Mouse (Mus musculus) CH12.LX (cell line): ENCODE data around the gene Gm20661. TPM values are rescaled to one million over a fixed set of nuclear protein-coding genes. Genes with fewer than 3 reads are reported as not detected.

ENCODE experiments used
- DNase-seq: peaks from one replicate; pipeline ENCODE4 v3.0.0-alpha.2; 2013; ENCODE audit errors: extremely low read depth
- H3K27ac ChIP-seq: 2 replicates; pipeline ENCODE4 v1.5.1; 2012; ENCODE audit warnings: low read depth, mild to moderate bottlenecking, control low read depth, moderate library complexity; ENCODE audit not compliant: insufficient read depth
- H3K27me3 ChIP-seq: replicated peaks from 2 replicates; pipeline ENCODE3; 2012; ENCODE audit warnings: inconsistent platforms
- H3K36me3 ChIP-seq, 2 experiments: replicated peaks in 1 of 2; 2 replicates each; pipeline versions ENCODE3 to v1.6.1; 2012; ENCODE audit warnings: inconsistent platforms in 1 of 2, low read length in 1 of 2, mild to moderate bottlenecking in 1 of 2, mixed read lengths in 1 of 2, moderate library complexity in 1 of 2; ENCODE audit not compliant: control insufficient read depth in 1 of 2, insufficient read depth in 1 of 2
- H3K4me1 ChIP-seq, 2 experiments: 2 replicates each; pipeline ENCODE4 v1.6.1; 2012; ENCODE audit warnings: inconsistent platforms in 1 of 2, moderate library complexity in 1 of 2; ENCODE audit not compliant: insufficient read depth in 2 of 2, control insufficient read depth in 1 of 2
- H3K4me2 ChIP-seq: 2 replicates; pipeline ENCODE4 v1.6.1; 2012; ENCODE audit warnings: low read depth, mild to moderate bottlenecking, control low read depth; ENCODE audit not compliant: poor library complexity, insufficient read depth, severe bottlenecking
- H3K4me3 ChIP-seq, 3 experiments: fragments of 150-350 bp in 1 of 3; sonication (generic) in 1 of 3; replicated peaks in 1 of 3; 2 replicates each; pipeline versions ENCODE3 to v1.5.1; 2011 to 2012; ENCODE audit warnings: low read depth in 2 of 3, low read length in 2 of 3, mild to moderate bottlenecking in 2 of 3, moderate library complexity in 2 of 3, control low read depth in 1 of 3, improper control_type of control experiment in 1 of 3, inconsistent platforms in 1 of 3, mixed read lengths in 1 of 3; ENCODE audit not compliant: poor library complexity in 1 of 3
- H3K79me2 ChIP-seq: replicated peaks from 2 replicates; pipeline ENCODE4 v1.6.1; 2012; ENCODE audit warnings: mild to moderate bottlenecking, moderate library complexity; ENCODE audit not compliant: control insufficient read depth, poor library complexity, insufficient read depth, severe bottlenecking; ENCODE audit errors: extremely low read depth
- H3K9ac ChIP-seq: 2 replicates; pipeline ENCODE4 v1.6.1; 2012; ENCODE audit warnings: low read depth, mild to moderate bottlenecking, control low read depth, moderate library complexity; ENCODE audit not compliant: insufficient read depth
- H3K9me3 ChIP-seq: replicated peaks from 2 replicates; pipeline ENCODE3; 2012; ENCODE audit warnings: low read length, inconsistent platforms, mixed read lengths
- CTCF ChIP-seq, 2 experiments: IDR thresholded peaks in 1 of 2; conservative IDR thresholded peaks in 1 of 2; 2 replicates each; pipeline ENCODE4 v1.5.1; 2011 to 2012; ENCODE audit warnings: low read depth in 2 of 2, low read length in 2 of 2, improper control_type of control experiment in 1 of 2, inconsistent platforms in 1 of 2, mild to moderate bottlenecking in 1 of 2, moderate library complexity in 1 of 2
- ETS1 ChIP-seq: conservative IDR thresholded peaks from 2 replicates; pipeline ENCODE4 v1.6.1; 2012; ENCODE audit warnings: low read depth, mild to moderate bottlenecking, inconsistent platforms, low read length, improper control_type of control experiment, moderate library complexity
- GABPA ChIP-seq: IDR thresholded peaks from 2 replicates; pipeline ENCODE4 v1.6.1; 2012; ENCODE audit warnings: low read depth, low read length, improper control_type of control experiment, inconsistent platforms; ENCODE audit not compliant: insufficient replicate concordance
- IRF4 ChIP-seq: IDR thresholded peaks from 2 replicates; pipeline ENCODE4 v1.6.1; 2014; ENCODE audit warnings: low read depth, mild to moderate bottlenecking, inconsistent platforms, low read length, improper control_type of control experiment
- JUND ChIP-seq: conservative IDR thresholded peaks from 2 replicates; pipeline ENCODE4 v1.6.1; 2011; ENCODE audit warnings: low read depth, low read length, improper control_type of control experiment
- KAT2A ChIP-seq: IDR thresholded peaks from 2 replicates; pipeline ENCODE4 v1.6.1; 2012; ENCODE audit warnings: low read length, improper control_type of control experiment, inconsistent platforms; ENCODE audit not compliant: insufficient replicate concordance
- MAX ChIP-seq: IDR thresholded peaks from 2 replicates; pipeline ENCODE4 v1.6.1; 2011; ENCODE audit warnings: low read length, improper control_type of control experiment
- MAZ ChIP-seq: IDR thresholded peaks from 2 replicates; pipeline ENCODE4 v1.6.1; 2012; ENCODE audit warnings: low read depth, mild to moderate bottlenecking, inconsistent platforms, low read length, improper control_type of control experiment, moderate library complexity
- NELFE ChIP-seq: IDR thresholded peaks from 2 replicates; pipeline ENCODE4 v1.6.1; 2011; ENCODE audit warnings: low read depth, low read length, improper control_type of control experiment
- RCOR1 ChIP-seq: conservative IDR thresholded peaks from 2 replicates; pipeline ENCODE4 v1.6.1; 2012; ENCODE audit warnings: low read depth, mild to moderate bottlenecking, inconsistent platforms, low read length, improper control_type of control experiment
- SMC3 ChIP-seq: IDR thresholded peaks from 2 replicates; pipeline ENCODE4 v1.6.1; 2011; ENCODE audit warnings: low read depth, low read length, improper control_type of control experiment
- TCF12 ChIP-seq: IDR thresholded peaks from 2 replicates; pipeline ENCODE4 v1.6.1; 2014; ENCODE audit warnings: low read depth, mild to moderate bottlenecking, inconsistent platforms, low read length, improper control_type of control experiment
- USF1 ChIP-seq: IDR thresholded peaks from 2 replicates; pipeline ENCODE4 v1.6.1; 2014; ENCODE audit warnings: low read depth, mild to moderate bottlenecking, inconsistent platforms, low read length, improper control_type of control experiment
- USF2 ChIP-seq: conservative IDR thresholded peaks from 2 replicates; pipeline ENCODE4 v1.6.1; 2011; ENCODE audit warnings: low read depth, low read length, improper control_type of control experiment
- ZC3H11A ChIP-seq: IDR thresholded peaks from 2 replicates; pipeline ENCODE4 v1.6.1; 2012; ENCODE audit warnings: low read depth, mild to moderate bottlenecking, inconsistent platforms, low read length, improper control_type of control experiment
- ZKSCAN1 ChIP-seq: IDR thresholded peaks from 2 replicates; pipeline ENCODE4 v1.6.1; 2012; ENCODE audit warnings: low read depth, inconsistent platforms, low read length, improper control_type of control experiment, borderline replicate concordance
- ZMIZ1 ChIP-seq: IDR thresholded peaks from 2 replicates; pipeline ENCODE4 v1.6.1; 2012; ENCODE audit warnings: low read depth, mild to moderate bottlenecking, inconsistent platforms, low read length, improper control_type of control experiment
- dilution Hi-C: fragments of 300-500 bp; cut with MboI; formaldehyde crosslinking; loops from 2 replicates; pipeline ENCODE4 v1.14.3; 2020; ENCODE audit warnings: low sequenced_read_pairs; ENCODE audit not compliant: extremely low pct_unique_long_range_greater_than_20kb, extremely low pct_ligation_motif_present
- in situ Hi-C: fragments of 300-500 bp; cut with MboI; formaldehyde crosslinking; loops from 3 replicates; pipeline ENCODE4 v1.14.3; 2019; ENCODE audit warnings: low sequenced_read_pairs, low pct_ligation_motif_present, low pct_unique_long_range_greater_than_20kb, mixed read lengths
- polyA plus RNA-seq: library from polyadenylated mRNA; unstranded; fragments of >175 nt; gene quantifications from 2 replicates; pipeline ENCODE4 v1.2.1, GENCODE M21; 2012; ENCODE audit warnings: low read depth; ENCODE audit not compliant: insufficient read length
- total RNA-seq, 2 experiments: library from RNA; depleted of rRNA; stranded (reverse); fragments of 300-350 nt in 1 of 2; fragments of >200 nt in 1 of 2; gene quantifications; 2 replicates each; pipeline ENCODE4 v1.2.3; 2012 to 2014

The Gm20661 gene
- total and polyA plus RNA-seq, 3 experiments, result 0.29 TPM; not detected in 2

DNA sequence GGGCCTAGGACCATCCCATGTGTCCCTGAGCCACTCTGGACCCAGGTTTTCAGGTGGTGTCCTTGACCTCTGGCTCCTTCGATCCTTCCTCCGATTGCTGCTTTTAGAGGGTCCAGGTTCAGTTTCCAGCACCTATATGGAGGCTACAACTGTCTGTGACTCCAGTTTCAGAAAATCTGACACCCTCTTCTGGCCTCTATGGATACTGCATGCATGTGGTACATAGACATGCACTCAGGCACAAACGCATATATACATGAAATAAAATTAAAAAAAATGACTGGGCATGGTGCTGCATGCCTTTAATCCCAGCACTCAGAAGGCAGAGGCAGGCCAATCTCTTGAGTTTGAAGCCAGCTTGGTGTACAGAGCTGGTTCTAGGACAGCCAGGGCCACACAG, 45.0 kb downstream of the Gm20661 start:
- no peak for TF ChIP-seq USF1
- no peak for TF ChIP-seq USF2
- no peak for TF ChIP-seq MAZ
- no peak for TF ChIP-seq TCF12
- no peak for TF ChIP-seq GABPA
- no peak for TF ChIP-seq KAT2A
- no peak for TF ChIP-seq RCOR1
- no peak for TF ChIP-seq ZC3H11A
- TF ChIP-seq ETS1, result no peak
- no peak for TF ChIP-seq MAX
- TF ChIP-seq, all 38 proteins: peak for 0

DNA sequence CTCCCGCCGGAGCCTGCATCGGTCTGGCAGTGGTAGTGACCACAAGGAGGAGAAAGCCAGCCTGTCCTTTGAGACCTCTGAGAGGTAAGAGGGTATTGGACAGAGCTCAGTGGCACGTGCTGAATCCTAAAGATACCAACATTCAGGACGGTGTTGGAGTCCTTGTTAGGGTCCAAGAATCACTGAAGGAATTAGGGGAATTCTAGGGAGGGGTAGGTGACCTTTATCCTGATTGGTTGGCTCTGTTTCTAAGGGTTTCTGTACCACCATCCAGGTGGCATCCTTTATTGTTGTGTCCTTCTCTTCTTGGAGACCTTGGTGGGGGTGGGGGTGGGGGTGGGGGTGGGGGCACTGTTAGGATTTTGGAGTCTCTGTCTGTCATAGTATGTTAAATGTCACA, 49.3 kb downstream of the Gm20661 start:
- peaks cover 3% of the 10 kb centered on the region; the same call in 1 of the 2 replicates for H3K79me2 ChIP-seq
- H3K9ac ChIP-seq, result no peak overlapping the region
- no peak overlapping the region for H3K4me3 ChIP-seq
- no peak overlapping the region for H3K27ac ChIP-seq
- TF ChIP-seq MAZ, result no peak
- TF ChIP-seq SMC3, result no peak
- TF ChIP-seq RCOR1, result no peak
- no peak for TF ChIP-seq ZKSCAN1
- TF ChIP-seq KAT2A, result no peak
- TF ChIP-seq ETS1, result no peak
- no peak for TF ChIP-seq IRF4
- no peak for TF ChIP-seq CTCF (conservative IDR thresholded peaks at IDR 0.05 in 1 of 2, IDR thresholded peaks at IDR 0.05 in 1 of 2; ENCODE audit: low read depth in 2 of 2, low read length in 2 of 2)
- no peak for TF ChIP-seq NELFE
- TF ChIP-seq JUND, result no peak
- no peak for TF ChIP-seq ZMIZ1
- peaks cover 3% of the 10 kb centered on the region for H3K9me3 ChIP-seq
- H3K27me3 ChIP-seq, result no peaks in the 10 kb centered on the region
- no peak for DNase-seq
- H3K4me1 ChIP-seq, result peaks cover 7 to 30% of the 10 kb centered on the region in 2 experiments
- dilution Hi-C loops (no loop called here), in situ Hi-C loops (no loop called here)
- no peak overlapping the region for H3K4me2 ChIP-seq
- peaks cover 20 to 43% of the 10 kb centered on the region in 2 experiments for H3K36me3 ChIP-seq

More for the DNA sequence above, 45.0 kb downstream of the Gm20661 start:
- H3K4me1 ChIP-seq, result no peaks in the 10 kb centered on the region
- in situ Hi-C loops (no loop called here), dilution Hi-C loops (no loop called here)
- no peaks in the 10 kb centered on the region; the same call in 1 of the 2 replicates for H3K79me2 ChIP-seq
- no peaks in the 10 kb centered on the region for H3K27me3 ChIP-seq
- H3K9me3 ChIP-seq, result peaks cover 3% of the 10 kb centered on the region
- H3K27ac ChIP-seq, result no peak overlapping the region
- no peak overlapping the region for H3K4me3 ChIP-seq
- no peak for DNase-seq
- no peak overlapping the region for H3K4me2 ChIP-seq
- no peak overlapping the region for H3K9ac ChIP-seq
- peaks cover 43 to 64% of the 10 kb centered on the region in 2 experiments for H3K36me3 ChIP-seq
